15 mouse cellular contexts compared by ENCODE assay signal in genomic region chr8:37036736-37037384, GRCm38 (mm10). TPM values are rescaled to one million over a fixed set of nuclear protein-coding genes. Genes with fewer than 3 reads are reported as not detected.
DNase-seq lines count a peak whose midpoint lies in the region; ATAC-seq and TF ChIP-seq lines count a peak whose summit lies in the region.
"Had no signal": no experiment of that assay in that cellular context is flagged by ENCODE, and none has a peak within 500 bp of the region (broad histone marks: within the 10 kb centered on the region; RNA-seq: fewer than 3 reads in every experiment).

No protein-coding gene starts in this region.

- H3K4me3 ChIP-seq in gastrocnemius, adult 2 months: no peak overlapping the region
- no peak overlapping the region for H3K4me3 ChIP-seq in lung, embryonic 14.5 days (ENCODE audit: low read depth, low read length)
- no peak overlapping the region for H3K4me3 ChIP-seq in kidney, postnatal 0 days (replicated peaks; ENCODE audit: low read depth, low read length)
- H3K4me3 ChIP-seq: erythroblast, embryonic 14.5 days; hindbrain, embryonic 10.5 days; intestine, embryonic 15.5 days; limb, embryonic 15.5 days had no signal

- H3K4me1 ChIP-seq in lung, embryonic 14.5 days (ENCODE audit: insufficient read depth): no peaks in the 10 kb centered on the region
- H3K4me1 ChIP-seq in kidney, postnatal 0 days (replicated peaks; ENCODE audit: insufficient read depth, low read length): no peaks in the 10 kb centered on the region
- H3K4me1 ChIP-seq: hindbrain, embryonic 10.5 days; intestine, embryonic 15.5 days; limb, embryonic 15.5 days had no signal

- no peaks in the 10 kb centered on the region for H3K27me3 ChIP-seq in lung, embryonic 14.5 days (ENCODE audit: insufficient read depth, low read length)
- H3K27me3 ChIP-seq in kidney, postnatal 0 days (ENCODE audit: insufficient read depth, low read length): no peaks in the 10 kb centered on the region
- H3K27me3 ChIP-seq: intestine, embryonic 15.5 days; limb, embryonic 15.5 days had no signal

- H3K4me2 ChIP-seq in lung, embryonic 14.5 days: no peak overlapping the region
- no peak overlapping the region for H3K4me2 ChIP-seq in kidney, postnatal 0 days (ENCODE audit: low read length)
- H3K4me2 ChIP-seq: intestine, embryonic 15.5 days; limb, embryonic 15.5 days had no signal

- no peak for ATAC-seq in lung, embryonic 14.5 days (ENCODE audit: insufficient read depth)
- ATAC-seq in kidney, postnatal 0 days (replicated peaks; ENCODE audit: low FRiP score, low read depth): no peak
- ATAC-seq: intestine, embryonic 15.5 days had no signal

- H3K9ac ChIP-seq in lung, embryonic 14.5 days: no peak overlapping the region
- no peak overlapping the region for H3K9ac ChIP-seq in kidney, postnatal 0 days (ENCODE audit: low read depth, low read length)
- H3K9ac ChIP-seq: intestine, embryonic 15.5 days; limb, embryonic 15.5 days had no signal

- H3K27ac ChIP-seq in gastrocnemius, adult 2 months: peak overlapping the region; percentile 80
- peak overlapping the region; percentile 69; the same call in 1 of the 2 replicates for H3K27ac ChIP-seq in lung, embryonic 14.5 days (ENCODE audit: low read depth)
- peak overlapping the region; percentile 64 for H3K27ac ChIP-seq in kidney, postnatal 0 days
- H3K27ac ChIP-seq: hindbrain, embryonic 10.5 days; intestine, embryonic 15.5 days; limb, embryonic 15.5 days had no signal

- intact Hi-C loops in gastrocnemius, adult 2 months (cut with DNase I): loop anchor here (5.0 kb wide), 1 partner anchor 75 kb away; no protein-coding TSS in a partner anchor

- WGBS in lung, embryonic 14.5 days: 57% methylated on average over 4 of the region's 4 CpGs
- 60% methylated on average over 4 of the region's 4 CpGs for WGBS in kidney, postnatal 0 days

- TF ChIP-seq CTCF in gastrocnemius, adult 2 months (IDR thresholded peaks at IDR 0.05): no peak
- TF ChIP-seq CTCF in lung, embryonic 14.5 days (IDR thresholded peaks at IDR 0.05; ENCODE audit: low read depth): no peak
- TF ChIP-seq CTCF in kidney, postnatal 0 days (IDR thresholded peaks at IDR 0.05; ENCODE audit: low read depth): no peak

- DNase-seq in gastrocnemius, adult 2 months: no peak
- DNase-seq in gastrocnemius, postnatal 10 days: no peak
- peak; percentile 89 for DNase-seq in lung, embryonic 14.5 days
- DNase-seq in lung, postnatal 4 days: no peak
- peak; percentile 76 for DNase-seq in kidney, postnatal 0 days (ENCODE audit: low spot score)
- no peak for DNase-seq in adrenal gland, adult 2 months
- DNase-seq in right cerebral cortex, adult 18-20 months: no peak
- no peak for DNase-seq in cerebellum, adult 8-10 months
- DNase-seq: thymus, adult 18-20 months had no signal

- no peaks in the 10 kb centered on the region for H3K36me3 ChIP-seq in lung, embryonic 14.5 days (ENCODE audit: insufficient read depth)
- H3K36me3 ChIP-seq in kidney, postnatal 0 days (ENCODE audit: insufficient read depth, low read length): no peaks in the 10 kb centered on the region
- H3K36me3 ChIP-seq: hindbrain, embryonic 10.5 days; intestine, embryonic 15.5 days; limb, embryonic 15.5 days had no signal

- no peaks in the 10 kb centered on the region for H3K9me3 ChIP-seq in lung, embryonic 14.5 days (ENCODE audit: low read depth, low read length)
- no peaks in the 10 kb centered on the region for H3K9me3 ChIP-seq in kidney, postnatal 0 days (replicated peaks; ENCODE audit: low read length)
- H3K9me3 ChIP-seq: hindbrain, embryonic 10.5 days; intestine, embryonic 15.5 days; limb, embryonic 15.5 days had no signal

RNA-seq across cellular contexts. Expression of gene AI429214, which starts 43.5 kb away (rescaled TPM):
- total RNA-seq in gastrocnemius, adult 2 months (2021): under 1 TPM; 0.28 TPM
- under 1 TPM; 0.47 to 0.52 TPM for total RNA-seq in gastrocnemius, postnatal 10 days (2021)
- 0.19 and 0.28 TPM in 2 replicates for polyA plus RNA-seq in lung, embryonic 14.5 days (2014; fragmentation: Nextera tagmentation; extraction: Ambion mirVana)
- 0.20 and 0.58 TPM in 2 replicates for polyA plus RNA-seq in kidney, postnatal 0 days (2015; fragmentation: Nextera tagmentation; extraction: Ambion mirVana)
- total RNA-seq in adrenal gland, adult 2 months (2021): 1 to 10 TPM; 2.2 to 3.8 TPM
- 0.15 and 0.21 TPM in 2 replicates for polyA plus RNA-seq in adrenal gland, adult 2 months (2012; rRNA removed)
- total RNA-seq: MEL; monocyte, adult 5-6 weeks had no signal
- polyA plus RNA-seq: erythroblast, embryonic 14.5 days had no signal

Comparison
In these comparisons a context has a peak if more than half of its experiments do, and no peak if none do; other contexts are left out.
1. DNase-seq: peak in lung, embryonic 14.5 days (single experiment) and kidney, postnatal 0 days (single experiment); none in gastrocnemius, adult 2 months (single experiment), gastrocnemius, postnatal 10 days (single experiment), lung, postnatal 4 days (0 of 2), adrenal gland, adult 2 months (single experiment), right cerebral cortex, adult 18-20 months (single experiment) and cerebellum, adult 8-10 months (single experiment).
2. Peak in every context shown above with its lines, with median percentiles within 50 percentile points of each other: H3K27ac ChIP-seq.